Mouse (Mus musculus): ENCODE data around the gene Tex16. TPM values are rescaled to one million over a fixed set of nuclear protein-coding genes. Genes with fewer than 3 reads are reported as not detected.

Tex16 gene
- not detected for polyA plus RNA-seq (2014; fragmentation: Illumina TruSeq; extraction: RNeasy Lipid Tissue Mini Kit (QIAGEN cat#74804); ENCODE audit: insufficient read depth, low read depth, low replicate concordance)

DNA sequence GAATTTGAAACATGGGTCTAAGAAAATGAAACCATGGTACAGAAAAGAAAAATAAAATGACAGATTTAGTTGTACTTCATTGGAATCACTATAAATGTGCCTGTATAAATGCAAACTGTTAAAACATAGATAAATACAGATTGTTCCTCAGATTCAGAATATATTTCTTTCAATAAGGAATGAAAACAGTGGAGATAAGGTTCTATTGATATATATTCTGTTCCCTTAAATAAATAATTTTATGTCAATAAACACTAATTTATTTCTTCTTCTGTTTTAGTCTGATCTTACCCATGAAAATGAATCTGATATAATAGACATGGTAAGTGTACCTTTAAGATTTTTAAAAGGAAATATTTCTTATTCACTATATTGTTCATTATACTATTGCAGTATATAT lies at the start of gene Tex16:
Gene Tex16 (plus strand): TSS at position 301 of the 400 bp plus-strand sequence.

Other genes starting within 250 kb of the Tex16 start
- not detected for gene Gm45194, start 119.6 kb upstream of the Tex16 start, polyA plus RNA-seq (2014; fragmentation: Illumina TruSeq; extraction: RNeasy Lipid Tissue Mini Kit (QIAGEN cat#74804); ENCODE audit: insufficient read depth, low read depth, low replicate concordance)
- not detected for gene 4933403O08Rik, start 228.0 kb downstream of the Tex16 start, polyA plus RNA-seq (2014; fragmentation: Illumina TruSeq; extraction: RNeasy Lipid Tissue Mini Kit (QIAGEN cat#74804); ENCODE audit: insufficient read depth, low read depth, low replicate concordance)

Data from lung, adult 10 weeks (tissue).